Mouse (Mus musculus) neural tube, embryonic 15.5 days (tissue): Measurements from ENCODE around the gene Ptcd2. TPM values are rescaled to one million over a fixed set of nuclear protein-coding genes. Genes with fewer than 3 reads are reported as not detected.
"Not testable (repeated sequence)": the region's sequence is repeated elsewhere in the genome, so short reads cannot be mapped to it uniquely, and the experiment has no call there.

Experiments used
- ATAC-seq: fragments of 200-750 bp; cut with Nextera tagmentation; 2 replicates; pipeline ENCODE4 v1.8.0; 2017; ENCODE audit warnings: mild to moderate bottlenecking, moderate TSS enrichment, moderate library complexity; ENCODE audit not compliant: low FRiP score
- H3K27ac ChIP-seq: fragments of 300-500 bp; sonication (generic); replicated peaks from 2 replicates; pipeline ENCODE4 v1.5.1; 2015; ENCODE audit warnings: mild to moderate bottlenecking, inconsistent platforms
- H3K27me3 ChIP-seq: fragments of 300-500 bp; sonication (generic); replicated peaks from 2 replicates; pipeline ENCODE4 v1.6.1; 2015; ENCODE audit warnings: inconsistent platforms
- H3K36me3 ChIP-seq: fragments of 300-500 bp; sonication (generic); 2 replicates; pipeline ENCODE4 v1.6.1; 2015; ENCODE audit warnings: inconsistent platforms
- H3K4me1 ChIP-seq: fragments of 300-500 bp; sonication (generic); 2 replicates; pipeline ENCODE4 v1.6.1; 2015; ENCODE audit warnings: inconsistent platforms
- H3K4me2 ChIP-seq: fragments of 300-500 bp; sonication (generic); 2 replicates; pipeline ENCODE4 v1.6.1; 2015; ENCODE audit warnings: inconsistent platforms, mild to moderate bottlenecking, moderate library complexity
- H3K4me3 ChIP-seq: fragments of 300-500 bp; sonication (generic); replicated peaks from 2 replicates; pipeline ENCODE4 v1.5.1; 2015; ENCODE audit warnings: mild to moderate bottlenecking, inconsistent platforms
- H3K9ac ChIP-seq: fragments of 300-500 bp; sonication (generic); replicated peaks from 2 replicates; pipeline ENCODE4 v1.6.1; 2015; ENCODE audit warnings: mild to moderate bottlenecking, inconsistent platforms
- H3K9me3 ChIP-seq: fragments of 300-500 bp; sonication (generic); replicated peaks from 2 replicates; pipeline ENCODE4 v1.6.1; 2016; ENCODE audit warnings: inconsistent platforms
- WGBS: fragments of 180-500 bp; shearing (Covaris S2); methylation state at CpG from one replicate; pipeline ENCODE4 v1.1.7; 2015; ENCODE audit warnings: mixed read lengths; 5-methylcytosine and 5-hydroxymethylcytosine counted together
- polyA plus RNA-seq: library from polyadenylated mRNA; unstranded; fragments of >200 nt; fragmentation: Nextera tagmentation; extraction: Ambion mirVana; gene quantifications from 2 replicates; pipeline ENCODE4 v1.2.1, GENCODE M21; 2015

Gene Ptcd2
- polyA plus RNA-seq, 1 experiment from 2014 or later: 59.6 TPM

- Histone ChIP-seq H3K9me3 (no peaks in the 10 kb centered on the region), H3K27ac (peak overlapping the region; percentile 88), H3K4me1 (peaks cover 7% of the 10 kb centered on the region), H3K4me3 (peak overlapping the region; percentile 49), H3K27me3 (no peaks in the 10 kb centered on the region), H3K4me2 (peak overlapping the region; percentile 75), H3K9ac (peak overlapping the region; percentile 45), H3K36me3 (peaks cover 15% of the 10 kb centered on the region)
- ATAC-seq: no peak
- 9% methylated on average over 7 of the region's 7 CpGs for WGBS
These were observed 9.0 kb upstream of the Ptcd2 start for GRCm38 (mm10) chr13:99353490-99353851.

- Histone ChIP-seq H3K4me2 (peak overlapping the region; percentile 75), H3K9ac (peak overlapping the region; percentile 45), H3K4me1 (peaks cover 7% of the 10 kb centered on the region), H3K4me3 (peak overlapping the region; percentile 49), H3K36me3 (peaks cover 20% of the 10 kb centered on the region), H3K9me3 (no peaks in the 10 kb centered on the region), H3K27me3 (no peaks in the 10 kb centered on the region), H3K27ac (peak overlapping the region; percentile 88)
- WGBS: 10% methylated on average over 28 of the region's 28 CpGs
- peak; percentile 100 for ATAC-seq
These were observed 8.4 kb upstream of the Ptcd2 start for GRCm38 (mm10) chr13:99352758-99353489.

- no peaks in the 10 kb centered on the region for H3K9me3 ChIP-seq
- peaks cover 21% of the 10 kb centered on the region for H3K36me3 ChIP-seq
- H3K4me1 ChIP-seq: peaks cover 7% of the 10 kb centered on the region
- 92% methylated on average over 3 of the region's 3 CpGs for WGBS
- no peaks in the 10 kb centered on the region for H3K27me3 ChIP-seq
- H3K4me3 ChIP-seq: no peak overlapping the region
- H3K9ac ChIP-seq: no peak overlapping the region
- no peak overlapping the region for H3K4me2 ChIP-seq
- ATAC-seq: no peak
- H3K27ac ChIP-seq: no peak overlapping the region
These were observed 7.1 kb upstream of the Ptcd2 start for GRCm38 (mm10) chr13:99351596-99351995.

- Histone ChIP-seq H3K9ac (no peak overlapping the region), H3K27ac (no peak overlapping the region), H3K4me3 (no peak overlapping the region), H3K4me1 (peaks cover 7% of the 10 kb centered on the region), H3K9me3 (no peaks in the 10 kb centered on the region), H3K4me2 (no peak overlapping the region), H3K27me3 (no peaks in the 10 kb centered on the region), H3K36me3 (peaks cover 21% of the 10 kb centered on the region)
- 80% methylated on average over 8 of the region's 8 CpGs for whole genome bisulfite sequencing
- no peak for ATAC-seq
These were observed 6.7 kb upstream of the Ptcd2 start for GRCm38 (mm10) chr13:99351186-99351585.

DNA sequence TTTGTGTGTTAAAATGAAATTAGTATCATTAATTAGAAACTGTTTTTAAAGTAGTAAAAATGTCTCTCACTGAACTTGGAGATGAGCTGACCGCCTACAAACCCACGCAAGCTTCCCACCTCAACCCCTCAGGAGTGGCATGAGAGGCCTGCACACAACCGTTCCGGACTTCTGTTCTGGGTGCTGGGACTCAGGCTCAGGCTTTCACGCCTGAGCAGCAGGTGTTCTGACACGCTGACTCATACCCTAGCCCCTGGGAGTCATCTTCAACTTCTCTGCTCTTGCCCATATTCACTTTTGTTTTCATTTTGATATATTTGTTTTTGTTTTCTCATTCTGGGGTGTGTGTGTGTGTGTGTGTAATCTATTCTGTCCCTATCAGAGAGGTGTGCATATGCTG is 5.5 kb upstream of the Ptcd2 start:
- Histone ChIP-seq H3K9me3 (no peaks in the 10 kb centered on the region), H3K4me3 (no peak overlapping the region), H3K4me1 (peaks cover 14% of the 10 kb centered on the region), H3K27ac (no peak overlapping the region), H3K36me3 (peaks cover 21% of the 10 kb centered on the region), H3K27me3 (no peaks in the 10 kb centered on the region), H3K9ac (no peak overlapping the region), H3K4me2 (no peak overlapping the region)
- no peak for ATAC-seq
- 93% methylated on average over 6 of the region's 6 CpGs for WGBS

GRCm38 (mm10) chr13:99343876-99344598 is 468 bp downstream of the Ptcd2 start:
- ATAC-seq: peak; percentile 84

GRCm38 (mm10) chr13:99341504-99341903 is 3.0 kb downstream of the Ptcd2 start:
- peaks cover 17% of the 10 kb centered on the region for H3K4me1 ChIP-seq
- peaks cover 51% of the 10 kb centered on the region for H3K36me3 ChIP-seq
- no peak overlapping the region for H3K27ac ChIP-seq
- no peaks in the 10 kb centered on the region for H3K9me3 ChIP-seq
- no peak for ATAC-seq
- no peak overlapping the region for H3K4me3 ChIP-seq
- H3K4me2 ChIP-seq: no peak overlapping the region
- WGBS: 97% methylated on average over 6 of the region's 6 CpGs
- no peak overlapping the region for H3K9ac ChIP-seq
- H3K27me3 ChIP-seq: no peaks in the 10 kb centered on the region

More at GRCm38 (mm10) chr13:99343876-99344598, 468 bp downstream of the Ptcd2 start:
- Histone ChIP-seq H3K4me1 (peaks cover 17% of the 10 kb centered on the region), H3K4me3 (peak overlapping the region; percentile 79), H3K4me2 (peak overlapping the region; percentile 72), H3K9ac (peak overlapping the region; percentile 91), H3K27ac (peak overlapping the region; percentile 92), H3K36me3 (peaks cover 40% of the 10 kb centered on the region), H3K9me3 (no peaks in the 10 kb centered on the region), H3K27me3 (no peaks in the 10 kb centered on the region)
- 3% methylated on average over 30 of the region's 30 CpGs for WGBS

DNA sequence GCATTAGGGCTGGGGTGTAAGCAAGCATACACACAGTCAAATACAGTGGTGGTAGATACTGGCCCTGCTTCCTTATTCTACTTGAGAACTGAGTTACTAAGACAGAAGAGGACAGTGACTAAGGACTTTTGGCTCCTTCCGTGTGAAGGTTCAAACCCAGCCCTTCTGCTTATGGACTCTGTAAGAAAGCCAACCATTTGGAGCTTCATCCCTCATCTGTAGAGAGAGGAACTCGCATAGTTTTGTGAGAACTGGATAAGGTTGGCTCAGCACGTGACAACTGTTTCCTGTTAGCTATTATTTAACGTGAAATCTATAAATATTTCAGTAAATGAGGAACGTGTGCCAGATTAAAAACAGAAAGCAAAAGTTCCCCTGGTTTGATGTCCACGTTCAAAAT is 7.0 kb downstream of the Ptcd2 start:
- Histone ChIP-seq H3K9me3 (no peaks in the 10 kb centered on the region), H3K36me3 (peaks cover 81% of the 10 kb centered on the region), H3K27me3 (no peaks in the 10 kb centered on the region), H3K27ac (no peak overlapping the region), H3K4me1 (no peaks in the 10 kb centered on the region), H3K4me3 (no peak overlapping the region), H3K4me2 (no peak overlapping the region), H3K9ac (no peak overlapping the region)
- no peak for ATAC-seq
- WGBS: 84% methylated on average over 6 of the region's 6 CpGs

DNA sequence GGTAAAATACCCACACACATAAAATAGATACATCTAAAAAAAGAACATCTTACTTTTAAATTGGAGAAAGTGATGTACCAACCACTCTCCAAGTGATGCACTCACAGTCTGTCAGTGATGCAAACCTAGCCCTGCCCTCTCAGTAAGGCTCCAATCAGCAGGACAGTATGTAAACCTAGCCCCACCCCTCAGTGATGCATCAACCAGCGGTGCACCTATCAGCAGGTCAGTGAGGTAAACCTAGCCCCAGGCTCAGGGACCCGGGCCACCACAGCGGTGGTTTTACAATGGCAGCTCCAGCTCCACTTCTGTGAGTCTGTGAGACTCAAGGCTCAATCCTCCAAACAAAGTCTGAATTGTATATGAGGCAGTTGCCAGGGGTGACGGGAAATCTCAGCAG is 13.2 kb downstream of the Ptcd2 start:
- no peak overlapping the region for H3K27ac ChIP-seq
- H3K4me3 ChIP-seq: no peak overlapping the region
- H3K27me3 ChIP-seq: no peaks in the 10 kb centered on the region
- H3K4me2 ChIP-seq: no peak overlapping the region
- ATAC-seq: no peak
- no peak overlapping the region for H3K9ac ChIP-seq
- no peaks in the 10 kb centered on the region for H3K9me3 ChIP-seq
- peaks cover 84% of the 10 kb centered on the region for H3K36me3 ChIP-seq
- no peaks in the 10 kb centered on the region for H3K4me1 ChIP-seq
- 66% methylated on average over 4 of the region's 4 CpGs for WGBS

DNA sequence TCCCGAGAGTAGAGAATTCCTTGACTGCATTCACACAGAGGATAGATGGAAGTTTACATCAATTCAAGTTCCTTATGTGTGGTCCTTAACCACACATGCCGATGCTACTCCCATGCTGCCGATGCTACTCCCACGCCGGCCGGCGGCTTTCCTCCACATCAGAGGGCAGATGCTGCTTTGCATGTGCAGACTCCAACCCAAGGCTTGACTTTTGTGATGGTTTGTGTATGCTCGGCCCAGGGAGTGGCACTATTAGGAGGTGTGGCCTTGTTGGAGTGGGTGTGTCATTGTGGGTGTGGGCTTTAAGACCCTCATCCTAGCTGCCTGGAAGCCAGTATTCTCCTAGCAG is 20.2 kb downstream of the Ptcd2 start:
- not testable (repeated sequence) for H3K9ac ChIP-seq, ATAC-seq, H3K4me2 ChIP-seq, H3K4me1 ChIP-seq, H3K27ac ChIP-seq, H3K4me3 ChIP-seq, H3K9me3 ChIP-seq, H3K27me3 ChIP-seq
- H3K36me3 ChIP-seq: peaks cover 82% of the 10 kb centered on the region
- 92% methylated on average over 8 of the region's 8 CpGs for WGBS

DNA sequence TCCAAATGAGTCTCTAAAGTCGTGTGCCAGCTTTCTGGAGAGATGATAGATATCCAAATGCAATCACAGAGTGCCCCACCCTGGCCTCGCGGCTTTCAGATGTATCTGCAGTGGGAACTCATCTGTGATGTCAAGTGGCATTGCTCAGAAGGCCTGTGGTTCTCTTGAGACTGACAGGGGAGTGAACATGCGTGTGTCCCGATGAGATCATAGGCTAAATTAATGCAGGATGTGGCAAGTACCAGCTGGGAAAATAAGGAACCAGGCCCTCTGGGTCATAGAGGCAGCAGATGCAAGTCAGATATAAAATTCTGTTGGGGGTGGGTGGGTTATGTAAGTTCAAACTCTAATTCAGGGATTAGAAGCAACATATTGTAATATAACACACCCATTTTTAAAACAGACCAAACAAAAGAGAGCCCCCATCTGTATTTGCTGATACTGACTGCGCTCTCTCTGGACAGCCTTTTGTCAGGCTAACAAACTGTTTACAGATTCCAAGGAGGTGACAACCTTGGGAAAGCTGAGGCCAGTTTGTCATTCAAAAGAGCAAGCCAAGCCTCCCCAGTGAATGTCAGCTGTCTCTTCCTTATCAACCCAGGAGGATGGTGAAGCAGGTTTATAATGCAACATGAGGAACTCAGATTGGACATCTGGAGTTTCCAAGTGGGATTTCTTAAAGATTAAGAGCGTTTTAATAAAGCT is 20.7 kb downstream of the Ptcd2 start:
- Histone ChIP-seq H3K27ac (no peak overlapping the region), H3K9ac (no peak overlapping the region), H3K36me3 (peaks cover 80% of the 10 kb centered on the region), H3K4me2 (no peak overlapping the region), H3K27me3 (no peaks in the 10 kb centered on the region), H3K9me3 (no peaks in the 10 kb centered on the region), H3K4me1 (no peaks in the 10 kb centered on the region), H3K4me3 (no peak overlapping the region)
- ATAC-seq: no peak
- 81% methylated on average over 7 of the region's 7 CpGs for WGBS

- H3K4me3 ChIP-seq, H3K27ac ChIP-seq, H3K9me3 ChIP-seq, H3K4me2 ChIP-seq, H3K27me3 ChIP-seq, ATAC-seq, H3K9ac ChIP-seq, H3K4me1 ChIP-seq: not testable (repeated sequence)
- peaks cover 73% of the 10 kb centered on the region for H3K36me3 ChIP-seq
- WGBS: 95% methylated on average over 11 of the region's 13 CpGs
These were observed 21.6 kb downstream of the Ptcd2 start for GRCm38 (mm10) chr13:99322915-99323314.
